Mouse (Mus musculus) right cerebral cortex, postnatal 36 days (tissue): ENCODE results near the gene Crtc3.

ENCODE experiments used
- DNase-seq, 2 experiments: peaks; one replicate each; pipeline ENCODE4 v3.0.0; 2022; ENCODE audit warnings: low spot score in 2 of 2, mixed read lengths in 1 of 2

The Crtc3 gene

GRCm38 (mm10) chr7:80554180-80555021 lies 134.3 kb downstream of the Crtc3 start:
- DNase-seq, result peak in 1 of 2 experiments; percentile 44

- no peak for DNase-seq
Observed at GRCm38 (mm10) chr7:80548513-80549260, 140.0 kb downstream of the Crtc3 start.

GRCm38 (mm10) chr7:80542139-80542831 lies 146.4 kb downstream of the Crtc3 start:
- no peak for DNase-seq

DNA sequence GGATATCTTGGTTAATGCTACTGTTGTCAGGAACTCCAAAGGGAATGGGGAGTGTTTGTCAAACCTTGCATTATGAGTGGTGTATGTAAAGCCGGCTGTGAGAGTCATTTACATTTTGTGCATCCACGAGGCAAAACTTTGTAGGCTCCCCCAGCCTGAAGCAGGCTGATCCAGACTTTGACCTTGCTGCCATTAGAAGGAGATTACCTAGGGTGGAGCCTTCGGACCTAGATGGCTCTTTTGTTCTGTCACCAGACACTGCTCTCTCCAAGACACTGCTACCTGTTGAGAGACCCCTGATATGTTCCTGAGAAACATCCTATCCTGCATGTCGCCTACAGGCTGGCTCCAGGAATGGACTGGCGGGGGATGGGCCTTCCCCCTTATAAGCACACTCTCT lies 149.1 kb downstream of the Crtc3 start:
- DNase-seq, result no peak
